27 mouse cellular contexts compared by ENCODE assay signal in genomic region chr14:33280921-33281320, GRCm38 (mm10).
DNase-seq lines count a peak whose midpoint lies in the region; ATAC-seq lines count a peak whose summit lies in the region.
"Had no signal": no experiment of that assay in that cellular context is flagged by ENCODE, and none has a peak within 500 bp of the region (broad histone marks: within the 10 kb centered on the region; RNA-seq: fewer than 3 reads in every experiment).

No protein-coding gene starts in this region.

- no peaks in the 10 kb centered on the region for H3K27me3 ChIP-seq in kidney, embryonic 16.5 days (ENCODE audit: insufficient read depth, low read length)
- no peaks in the 10 kb centered on the region for H3K27me3 ChIP-seq in midbrain, embryonic 11.5 days (ENCODE audit: control insufficient read depth, insufficient read depth, low read length)
- no peaks in the 10 kb centered on the region for H3K27me3 ChIP-seq in midbrain, embryonic 14.5 days (ENCODE audit: control insufficient read depth, insufficient read depth, low read length)
- H3K27me3 ChIP-seq: embryonic facial prominence, embryonic 12.5 days; hindbrain, embryonic 13.5 days; liver, embryonic 13.5 days; midbrain, embryonic 12.5 days had no signal

- H3K4me1 ChIP-seq in kidney, embryonic 16.5 days (ENCODE audit: insufficient read depth, low read length), result no peaks in the 10 kb centered on the region
- H3K4me1 ChIP-seq in midbrain, embryonic 11.5 days (ENCODE audit: control insufficient read depth, insufficient read depth, low read length), result no peaks in the 10 kb centered on the region
- no peaks in the 10 kb centered on the region for H3K4me1 ChIP-seq in midbrain, embryonic 14.5 days (ENCODE audit: control insufficient read depth, insufficient read depth, low read length)
- H3K4me1 ChIP-seq: embryonic facial prominence, embryonic 12.5 days; liver, embryonic 13.5 days; midbrain, embryonic 12.5 days had no signal

- no peaks in the 10 kb centered on the region for H3K36me3 ChIP-seq in kidney, embryonic 16.5 days (ENCODE audit: insufficient read depth, low read length)
- no peaks in the 10 kb centered on the region for H3K36me3 ChIP-seq in midbrain, embryonic 11.5 days (ENCODE audit: control insufficient read depth, insufficient read depth, low read length)
- H3K36me3 ChIP-seq in midbrain, embryonic 14.5 days (ENCODE audit: control insufficient read depth, insufficient read depth, low read length), result no peaks in the 10 kb centered on the region
- H3K36me3 ChIP-seq: embryonic facial prominence, embryonic 12.5 days; hindbrain, embryonic 13.5 days; liver, embryonic 13.5 days; midbrain, embryonic 12.5 days had no signal

- no peak overlapping the region for H3K9ac ChIP-seq in kidney, embryonic 16.5 days (replicated peaks; ENCODE audit: low read length)
- H3K9ac ChIP-seq in midbrain, embryonic 11.5 days (ENCODE audit: low read length), result no peak overlapping the region
- H3K9ac ChIP-seq in midbrain, embryonic 14.5 days (replicated peaks; ENCODE audit: low read length), result no peak overlapping the region
- H3K9ac ChIP-seq: embryonic facial prominence, embryonic 12.5 days; hindbrain, embryonic 13.5 days; liver, embryonic 13.5 days; lung, embryonic 14.5 days; midbrain, embryonic 12.5 days had no signal

- intact Hi-C loops in heart, postnatal 25 days (cut with DNase I), result no loop called here

- DNase-seq in kidney, postnatal 10 days, result peak; percentile 59
- peak; percentile 47 for DNase-seq in midbrain, embryonic 11.5 days (ENCODE audit: low spot score, missing footprints)
- no peak for DNase-seq in midbrain, embryonic 14.5 days
- DNase-seq in heart, postnatal 25 days (ENCODE audit: low spot score), result peak; percentile 20
- no peak for DNase-seq in ovary, postnatal 10 days (ENCODE audit: low spot score)
- DNase-seq in right cerebral cortex, adult 18-20 months, result no peak
- DNase-seq: adrenal gland, postnatal 14 days; cerebellum, adult 11 months; cerebellum, adult 9-10 months; cerebellum, postnatal 36 days; gastrocnemius, postnatal 14 days; kidney, adult 8-10 months; kidney, postnatal 36 days; layer of hippocampus, postnatal 36 days; left cerebral cortex, postnatal 4 days; liver, embryonic 13.5 days; lung, embryonic 14.5 days; retina, postnatal 1 day; spleen, adult 18-20 months; thymus, postnatal 25 days had no signal

- whole genome bisulfite sequencing in kidney, embryonic 16.5 days, result 88% methylated on average over 2 of the region's 2 CpGs
- 85% methylated on average over 2 of the region's 2 CpGs for WGBS in midbrain, embryonic 11.5 days
- 91% methylated on average over 2 of the region's 2 CpGs for WGBS in midbrain, embryonic 14.5 days

- H3K4me3 ChIP-seq in kidney, embryonic 16.5 days (ENCODE audit: low read length), result no peak overlapping the region
- no peak overlapping the region for H3K4me3 ChIP-seq in midbrain, embryonic 11.5 days (ENCODE audit: low read depth, low read length)
- no peak overlapping the region for H3K4me3 ChIP-seq in midbrain, embryonic 14.5 days (replicated peaks; ENCODE audit: low read depth, low read length)
- H3K4me3 ChIP-seq: embryonic facial prominence, embryonic 12.5 days; hindbrain, embryonic 13.5 days; liver, embryonic 13.5 days; midbrain, embryonic 12.5 days had no signal

- no peak overlapping the region for H3K4me2 ChIP-seq in kidney, embryonic 16.5 days (replicated peaks; ENCODE audit: low read depth, low read length)
- H3K4me2 ChIP-seq in midbrain, embryonic 11.5 days, result no peak overlapping the region
- H3K4me2 ChIP-seq in midbrain, embryonic 14.5 days (ENCODE audit: low read length), result no peak overlapping the region
- H3K4me2 ChIP-seq: embryonic facial prominence, embryonic 12.5 days; hindbrain, embryonic 13.5 days; liver, embryonic 13.5 days; lung, embryonic 14.5 days; midbrain, embryonic 12.5 days had no signal

- no peak for ATAC-seq in kidney, embryonic 16.5 days (ENCODE audit: low FRiP score, low TSS enrichment)
- ATAC-seq in midbrain, embryonic 11.5 days (ENCODE audit: low FRiP score), result no peak
- ATAC-seq in midbrain, embryonic 14.5 days (ENCODE audit: low FRiP score, low TSS enrichment), result no peak
- ATAC-seq: CD4-positive, CD25-positive, alpha-beta regulatory T cell, adult 4 months; forebrain, embryonic 14.5 days; intestine, embryonic 16.5 days had no signal

- H3K27ac ChIP-seq in kidney, embryonic 16.5 days (ENCODE audit: low read length), result no peak overlapping the region
- H3K27ac ChIP-seq in midbrain, embryonic 11.5 days (ENCODE audit: low read depth, low read length), result no peak overlapping the region
- H3K27ac ChIP-seq in midbrain, embryonic 14.5 days (replicated peaks; ENCODE audit: low read depth, low read length), result no peak overlapping the region
- H3K27ac ChIP-seq: embryonic facial prominence, embryonic 12.5 days; hindbrain, embryonic 13.5 days; liver, embryonic 13.5 days; midbrain, embryonic 12.5 days had no signal

- H3K9me3 ChIP-seq in kidney, embryonic 16.5 days (ENCODE audit: low read length), result no peaks in the 10 kb centered on the region
- no peaks in the 10 kb centered on the region for H3K9me3 ChIP-seq in midbrain, embryonic 11.5 days (ENCODE audit: control insufficient read depth, low read length)
- H3K9me3 ChIP-seq in midbrain, embryonic 14.5 days (ENCODE audit: control insufficient read depth, low read length), result no peaks in the 10 kb centered on the region
- H3K9me3 ChIP-seq: embryonic facial prominence, embryonic 12.5 days; hindbrain, embryonic 13.5 days; liver, embryonic 13.5 days; midbrain, embryonic 12.5 days had no signal

Comparison
In these comparisons a context has a peak if more than half of its experiments do, and no peak if none do; other contexts are left out.
1. DNase-seq: peak in kidney, postnatal 10 days (single experiment), midbrain, embryonic 11.5 days (single experiment) and heart, postnatal 25 days (single experiment); none in midbrain, embryonic 14.5 days (single experiment), ovary, postnatal 10 days (single experiment) and right cerebral cortex, adult 18-20 months (single experiment).